Mouse (Mus musculus) layer of hippocampus, adult 2 months (tissue): ENCODE measurements around the gene Ppp2r1a. TPM values are rescaled to one million over a fixed set of nuclear protein-coding genes. Genes with fewer than 3 reads are reported as not detected.

Experiments used
- DNase-seq, 2 experiments: peaks; one replicate each; pipeline ENCODE4 v3.0.0; 2022; ENCODE audit warnings: low spot score in 2 of 2
- H3K27ac ChIP-seq: fragments of 200-600 bp; 2 replicates; pipeline ENCODE4 v1.8.1; 2022
- H3K4me3 ChIP-seq: fragments of 200-600 bp; 2 replicates; pipeline ENCODE4 v1.8.1; 2022; ENCODE audit warnings: mild to moderate bottlenecking
- CTCF ChIP-seq: fragments of 200-600 bp; conservative IDR thresholded peaks from 2 replicates; pipeline ENCODE4 v1.8.1; 2022; ENCODE audit warnings: antibody characterized with exemption, mild to moderate bottlenecking, moderate library complexity
- total RNA-seq, 2 experiments: library from RNA; stranded (reverse); gene quantifications; 2 replicates each; pipeline ENCODE4 v1.2.3; 2021

Ppp2r1a gene
- total RNA-seq, 2 experiments from 2014 or later, result 562 to 601 TPM

GRCm38 (mm10) chr17:21009726-21010125, 64.6 kb downstream of the Ppp2r1a start:
- DNase-seq, result no peak
- Histone ChIP-seq H3K27ac (peak overlapping the region; percentile 91), H3K4me3 (peak overlapping the region; percentile 85)
- TF ChIP-seq CTCF, result no peak

Other genes with a start within 250 kb of the Ppp2r1a start
- not detected for gene Vmn1r227, start 215.5 kb upstream of the Ppp2r1a start, total RNA-seq
- not detected for gene Vmn1r228, start 159.2 kb upstream of the Ppp2r1a start, total RNA-seq
- under 1 TPM in 1 of 2 experiments, not detected in 1; 0.05 TPM for gene Vmn1r229, start 133.8 kb upstream of the Ppp2r1a start, total RNA-seq
- gene Vmn1r230, start 104.9 kb upstream of the Ppp2r1a start, total RNA-seq, result not detected
- not detected for gene Vmn1r231, start 40.2 kb upstream of the Ppp2r1a start, total RNA-seq
- gene Vmn1r232, start 25.6 kb upstream of the Ppp2r1a start, total RNA-seq, result not detected
- gene Vmn1r233, start 51.2 kb downstream of the Ppp2r1a start, total RNA-seq, result not detected
- gene Zfp160, start 63.6 kb downstream of the Ppp2r1a start, total RNA-seq, result 10 to 100 TPM; 22.1 to 22.7 TPM